Mouse (Mus musculus): ENCODE data around the gene Ptprh.
A peak's percentile ranks its signal among the peaks of the same experiment; 100 is the strongest.
"Not testable (repeated sequence)": the region's sequence is repeated elsewhere in the genome, so short reads cannot be mapped to it uniquely, and the experiment has no call there.

The Ptprh gene

GRCm38 (mm10) chr7:4608002-4608401, 4.2 kb upstream of the Ptprh start:
- no peak for DNase-seq (ENCODE audit: extremely low spot score, low read depth, low spot score)

GRCm38 (mm10) chr7:4602969-4603368, 872 bp downstream of the Ptprh start:
- no peak for DNase-seq (ENCODE audit: extremely low spot score, low read depth, low spot score)

- not testable (repeated sequence) for DNase-seq (ENCODE audit: extremely low spot score, low read depth, low spot score)
These were observed 6.8 kb downstream of the Ptprh start for GRCm38 (mm10) chr7:4597046-4597445.

GRCm38 (mm10) chr7:4581481-4581880, 22.4 kb downstream of the Ptprh start:
- not testable (repeated sequence) for DNase-seq (ENCODE audit: extremely low spot score, low read depth, low spot score)

GRCm38 (mm10) chr7:4572361-4572760, 31.5 kb downstream of the Ptprh start:
- DNase-seq (ENCODE audit: extremely low spot score, low read depth, low spot score), result not testable (repeated sequence)

GRCm38 (mm10) chr7:4562660-4563059, 41.2 kb downstream of the Ptprh start:
- DNase-seq (ENCODE audit: extremely low spot score, low read depth, low spot score), result no peak

GRCm38 (mm10) chr7:4557167-4557560, 46.7 kb downstream of the Ptprh start:
- no peak for DNase-seq (ENCODE audit: extremely low spot score, low read depth, low spot score)

DNA sequence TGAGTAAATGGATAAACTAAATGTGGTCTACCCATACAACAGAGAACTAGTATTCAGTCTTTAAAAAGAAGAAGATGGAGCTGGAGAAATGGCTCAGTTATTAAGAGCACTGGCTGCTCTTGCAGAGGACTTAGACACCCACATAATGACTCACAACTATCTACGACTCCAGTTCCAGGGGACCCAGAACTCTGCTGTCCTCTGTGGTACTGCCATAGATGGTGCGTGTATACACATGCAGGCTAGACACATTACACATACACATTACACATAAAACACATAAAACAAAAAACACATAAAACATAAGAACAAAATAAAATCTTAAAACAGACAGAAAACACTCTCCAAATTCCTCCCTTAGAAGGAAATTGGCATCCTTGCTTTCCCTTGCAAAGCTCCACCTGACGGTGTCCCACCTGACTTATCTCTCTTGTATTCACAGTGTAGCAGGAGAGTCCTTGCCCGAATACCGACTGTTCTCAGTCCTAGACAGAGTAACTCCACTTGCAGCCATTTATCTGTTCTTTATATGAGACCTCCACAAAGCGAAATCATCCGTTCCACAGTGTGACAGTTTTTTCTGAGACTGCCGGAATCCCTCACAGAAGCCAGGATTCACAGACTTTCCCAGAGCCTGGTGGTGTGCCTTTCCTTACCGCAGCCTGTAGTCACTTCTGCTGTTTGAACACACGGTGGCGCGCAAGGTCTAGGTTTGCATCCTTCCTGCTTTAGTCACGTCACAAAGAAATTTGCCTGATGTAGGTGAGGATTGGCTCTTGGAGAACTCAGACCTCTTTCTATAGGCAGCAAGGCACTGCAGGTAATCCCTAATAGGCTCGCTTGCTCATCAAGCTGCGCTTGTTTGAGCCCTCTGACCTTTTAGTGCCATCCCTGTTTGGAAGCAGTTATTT, 47.3 kb downstream of the Ptprh start:
- DNase-seq (ENCODE audit: extremely low spot score, low read depth, low spot score), result peak; percentile 75

DNA sequence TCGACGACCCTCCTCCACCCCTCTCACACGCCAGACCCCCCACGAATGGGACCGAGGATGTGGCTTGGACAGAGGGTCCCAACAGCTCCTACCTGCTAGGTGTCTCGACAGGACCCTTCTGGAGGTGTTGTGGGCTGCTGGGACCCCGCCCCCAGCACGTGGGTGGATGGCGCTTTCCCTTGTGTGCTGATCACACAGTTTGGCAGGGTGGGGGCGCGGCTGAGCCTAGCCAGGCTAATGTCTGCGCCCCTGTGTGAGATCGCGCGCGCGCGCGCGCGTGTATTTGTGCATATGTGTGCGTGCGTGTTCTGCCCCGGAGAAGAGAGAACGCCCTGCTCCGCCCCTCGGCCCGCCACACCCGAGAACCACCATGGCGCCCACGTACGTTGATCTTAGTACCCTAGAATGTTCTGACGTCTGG, 56.6 kb downstream of the Ptprh start, which contains the start of gene Syt5:
Gene Syt5 (minus strand): TSS at position 321 of the 421 bp plus-strand sequence.
- DNase-seq (ENCODE audit: extremely low spot score, low read depth, low spot score), result no peak

GRCm38 (mm10) chr7:4546591-4547131, 57.2 kb downstream of the Ptprh start:
- no peak for DNase-seq (ENCODE audit: extremely low spot score, low read depth, low spot score)

DNA sequence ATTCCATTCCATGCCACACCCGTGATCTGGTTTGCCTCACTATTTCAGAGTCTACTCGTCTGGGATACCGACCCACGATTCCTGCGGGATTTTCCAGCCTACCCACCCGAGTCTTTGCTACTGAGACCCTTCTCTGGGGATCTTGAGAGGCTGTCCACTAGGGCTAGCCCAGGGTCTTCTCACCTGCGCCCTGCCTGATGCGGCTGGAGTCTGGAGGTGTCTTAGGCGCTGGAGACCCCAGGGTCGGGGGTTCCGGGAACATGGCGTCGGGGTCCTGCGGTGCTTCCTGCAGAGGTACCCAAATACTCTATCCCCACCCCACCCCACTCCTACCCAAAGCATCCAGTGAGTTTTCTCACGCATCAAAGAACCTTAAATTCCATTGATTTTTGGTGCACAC, 57.8 kb downstream of the Ptprh start:
- no peak for DNase-seq (ENCODE audit: extremely low spot score, low read depth, low spot score)

GRCm38 (mm10) chr7:4542013-4542412, 61.8 kb downstream of the Ptprh start:
- DNase-seq (ENCODE audit: extremely low spot score, low read depth, low spot score), result no peak

GRCm38 (mm10) chr7:4541344-4541743, 62.5 kb downstream of the Ptprh start:
- no peak for DNase-seq (ENCODE audit: extremely low spot score, low read depth, low spot score)

DNA sequence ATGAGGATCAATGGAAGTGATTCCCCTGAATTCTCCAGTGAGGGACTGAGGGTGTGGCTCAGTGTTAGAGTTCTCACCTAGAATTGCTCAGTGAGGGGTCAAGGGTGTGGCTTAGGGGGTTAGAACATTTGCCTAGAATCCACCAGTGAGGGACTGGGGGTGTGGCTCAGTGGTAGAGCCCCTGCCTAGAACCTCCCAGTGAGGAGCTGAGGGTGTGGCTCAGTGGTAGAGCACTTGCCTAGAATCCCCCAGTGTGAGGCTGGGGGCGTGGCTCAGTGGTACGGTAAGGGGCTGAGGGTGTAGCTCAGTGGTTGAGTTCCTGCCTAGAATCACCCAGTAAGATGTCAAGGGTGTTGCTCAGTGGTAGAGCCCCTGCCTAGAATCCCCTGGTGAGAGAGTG, 64.8 kb downstream of the Ptprh start:
- no peak for DNase-seq (ENCODE audit: extremely low spot score, low read depth, low spot score)

- no peak for DNase-seq (ENCODE audit: extremely low spot score, low read depth, low spot score)
These were observed 66.7 kb downstream of the Ptprh start for GRCm38 (mm10) chr7:4537181-4537580.

DNA sequence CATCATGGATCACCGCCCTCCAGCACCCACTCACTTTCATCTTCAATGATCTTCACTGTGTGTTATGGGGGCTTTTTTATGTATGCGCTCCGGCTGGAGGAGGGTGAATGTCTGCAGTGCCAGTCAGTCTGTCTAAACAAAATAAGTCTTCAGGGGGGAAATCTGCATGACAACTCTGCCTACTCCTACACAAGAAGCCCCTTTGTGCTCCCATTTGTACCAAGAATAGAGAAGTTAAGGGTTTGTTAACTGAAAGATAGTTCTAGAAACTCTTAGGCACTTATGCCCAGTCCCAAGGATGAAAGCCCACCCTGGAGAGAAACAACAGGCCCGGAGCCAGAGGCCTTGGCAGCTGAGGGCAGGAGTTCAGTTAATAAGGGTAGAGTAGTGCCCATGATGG, 67.5 kb downstream of the Ptprh start:
- DNase-seq (ENCODE audit: extremely low spot score, low read depth, low spot score), result no peak

DNA sequence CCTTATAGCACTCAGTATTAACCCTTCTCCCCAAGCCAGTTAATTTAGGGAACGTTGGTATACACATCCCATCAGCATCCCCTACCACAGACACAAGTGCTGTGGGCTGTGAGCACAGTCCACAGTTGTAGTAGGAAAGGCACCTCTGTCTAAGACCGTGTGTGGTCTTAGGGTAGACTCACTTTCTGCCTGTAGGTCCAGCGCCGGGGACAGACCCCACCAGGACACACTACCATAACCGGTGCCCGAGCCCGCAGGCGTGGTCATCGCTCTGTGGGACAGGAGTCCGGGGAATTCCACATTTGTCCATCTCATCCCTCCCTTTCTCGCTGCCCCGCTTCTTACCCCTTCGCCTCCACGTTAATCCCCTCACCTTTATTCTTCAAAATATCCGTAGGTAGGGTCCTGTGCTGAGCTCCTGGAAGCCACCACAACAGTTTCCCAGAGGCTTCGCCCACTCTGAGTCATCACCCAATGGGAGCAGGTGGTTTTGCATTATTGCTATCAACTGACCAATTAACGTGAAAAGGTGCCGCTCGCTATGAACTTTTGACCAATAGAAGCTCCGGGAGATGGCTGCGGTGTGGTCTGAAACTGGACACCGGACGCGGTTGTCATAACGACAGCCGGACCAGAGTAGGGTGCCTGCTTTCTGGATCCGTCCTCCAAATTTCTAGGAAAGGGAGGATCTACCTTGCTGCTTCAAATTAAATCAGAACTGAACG, 71.7 kb downstream of the Ptprh start, which contains the start of gene Dnaaf3:
Gene Dnaaf3 (minus strand): TSS at position 449 of the 725 bp plus-strand sequence.
- DNase-seq (ENCODE audit: extremely low spot score, low read depth, low spot score), result peak; percentile 90

DNA sequence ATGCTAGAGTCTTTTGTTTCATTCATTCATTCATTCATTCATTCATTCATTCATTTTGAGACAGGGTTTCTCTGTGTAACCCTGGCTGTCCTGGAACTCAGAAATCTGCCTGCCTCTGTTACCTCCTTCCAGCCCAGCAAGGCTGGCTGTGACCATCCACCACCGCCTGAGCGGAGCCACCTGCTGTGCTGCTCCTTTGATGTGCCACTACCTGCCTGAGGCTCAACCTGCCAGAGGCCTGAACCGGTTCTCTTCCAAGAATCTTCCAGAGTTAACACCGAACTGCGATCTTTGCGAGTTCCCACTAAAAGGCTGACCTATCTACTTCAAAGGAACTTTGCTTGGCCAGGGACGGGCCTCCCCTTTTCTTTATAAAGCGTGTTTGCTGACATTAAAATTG, 73.7 kb downstream of the Ptprh start:
- DNase-seq (ENCODE audit: extremely low spot score, low read depth, low spot score), result not testable (repeated sequence)

GRCm38 (mm10) chr7:4527302-4527689, 76.5 kb downstream of the Ptprh start:
- no peak for DNase-seq (ENCODE audit: extremely low spot score, low read depth, low spot score)

DNA sequence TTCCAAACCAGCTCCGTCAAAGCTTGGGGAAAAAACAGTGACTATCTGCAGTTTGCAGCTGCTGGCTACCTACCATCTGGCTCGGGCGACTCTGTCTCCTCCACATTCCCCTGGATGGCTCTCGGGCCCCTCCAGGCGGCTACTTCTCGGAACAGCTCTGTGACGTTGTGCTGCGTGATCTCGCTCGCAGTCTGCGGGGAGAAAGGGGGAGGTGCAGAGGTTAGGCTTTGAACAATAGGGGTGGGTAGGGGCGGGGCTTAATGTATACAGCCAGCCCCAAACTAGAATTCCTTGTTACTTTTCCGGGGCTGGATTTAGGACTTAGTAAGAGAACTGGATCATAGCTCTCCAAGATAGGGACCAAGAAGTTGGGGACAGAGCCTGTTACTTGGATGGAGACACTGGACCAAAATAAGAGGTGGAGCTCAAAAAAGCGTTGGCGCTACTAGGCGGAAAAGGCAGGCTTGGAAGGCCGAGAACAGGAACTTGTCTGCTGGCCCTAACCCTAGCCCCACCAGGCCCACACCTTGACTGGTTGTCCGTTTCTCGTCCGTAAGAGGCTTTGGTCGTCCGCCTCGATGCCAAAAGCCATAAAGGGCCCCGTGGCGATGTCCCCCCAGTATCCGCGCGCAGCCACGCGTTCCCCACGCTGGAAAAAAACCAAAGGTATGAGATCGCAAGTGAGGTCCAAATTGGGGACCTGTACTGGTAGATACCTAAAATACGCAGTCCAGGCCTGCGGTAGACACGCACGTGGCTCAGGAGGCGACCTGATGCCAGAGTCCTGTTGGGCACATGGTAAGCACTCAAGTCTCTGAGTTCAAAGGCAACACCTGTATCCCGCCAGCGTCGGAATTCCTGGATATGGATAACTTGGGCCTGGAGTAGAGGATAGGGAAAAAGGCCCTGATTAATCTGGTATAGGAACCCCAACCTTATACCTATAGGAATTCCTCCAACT, 77.2 kb downstream of the Ptprh start:
- peak; percentile 82 for DNase-seq (ENCODE audit: extremely low spot score, low read depth, low spot score)

Data from hindlimb bud, embryonic 11.5 days (tissue).